Mouse (Mus musculus) layer of hippocampus, postnatal 25 days (tissue): ENCODE data around the gene Gltp. TPM values are rescaled to one million over a fixed set of nuclear protein-coding genes. Genes with fewer than 3 reads are reported as not detected.

Experiments used
- microRNA-seq, 2 experiments: library from miRNA; unstranded; fragments of <30 nt; microRNA quantifications; one replicate each; pipeline ENCODE4 v1.2.0; 2021
- total RNA-seq, 2 experiments: library from RNA; stranded (reverse); gene quantifications; 2 replicates each; pipeline ENCODE4 v1.2.3; 2021

Gene Gltp
- total RNA-seq, 2 experiments from 2014 or later: 36.7 to 46.2 TPM

Small RNAs within 50 kb of the gene (microRNA-seq; reads per million reads assigned to microRNA genes)
- gene Mir7028: 0.40 to 0.74 reads per million in 2 experiments

Other genes starting within 250 kb of the Gltp start
- gene Mmab, start 246.9 kb downstream of the Gltp start, total RNA-seq: 10 to 100 TPM; 17.3 to 19.9 TPM
- 10 to 100 TPM; 33.6 to 36.7 TPM for gene Mvk, start 246.7 kb downstream of the Gltp start, total RNA-seq
- gene Fam222a, start 123.0 kb downstream of the Gltp start, total RNA-seq: 1 to 10 TPM; 5.1 to 6.6 TPM
- 1 to 10 TPM in 1 of 2 experiments, under 1 TPM in 1; 0.75 to 1.3 TPM for gene Trpv4, start 32.6 kb downstream of the Gltp start, total RNA-seq
- 10 to 100 TPM in 1 of 2 experiments, 1 to 10 TPM in 1; 9.3 to 14.4 TPM for gene Tchp, start 16.8 kb upstream of the Gltp start, total RNA-seq
- 10 to 100 TPM; 41.1 to 43.1 TPM for gene Ankrd13a, start 83.7 kb upstream of the Gltp start, total RNA-seq
- 10 to 100 TPM; 35.9 to 47.2 TPM for gene Git2, start 84.5 kb upstream of the Gltp start, total RNA-seq
- gene 1500011B03Rik, start 132.5 kb upstream of the Gltp start, total RNA-seq: 100 to 1,000 TPM; 162 to 172 TPM
- not detected for gene 4930519G04Rik, start 162.7 kb upstream of the Gltp start, total RNA-seq
- under 1 TPM; 0.75 to 0.84 TPM for gene Gm9936, start 167.7 kb upstream of the Gltp start, total RNA-seq
- 1 to 10 TPM; 1.8 to 1.9 TPM for gene Oasl2, start 206.0 kb upstream of the Gltp start, total RNA-seq
- not detected for gene Oasl1, start 232.3 kb upstream of the Gltp start, total RNA-seq